Mouse (Mus musculus) liver, adult 2 months (tissue): ENCODE measurements at regions not wholly inside any gene's neighbourhood (a gene's known extent, or its start where the extent isn't known, plus 50 kb on each side); places are given as distances from the start of the nearest gene placed in this dataset.

Source experiments
- DNase-seq: peaks from one replicate; pipeline ENCODE4 v3.0.0-alpha.2; 2011; ENCODE audit warnings: low read depth, low spot score; ENCODE audit errors: extremely low read depth
- H3K27ac ChIP-seq: fragments of 200-500 bp; replicated peaks from 2 replicates; pipeline ENCODE4 v1.5.1; 2012; ENCODE audit warnings: low read depth, mild to moderate bottlenecking, control low read depth, inconsistent platforms, low read length; ENCODE audit not compliant: insufficient read depth
- H3K27me3 ChIP-seq: fragments of 200-500 bp; 2 replicates; pipeline ENCODE4 v1.6.1; 2012; ENCODE audit warnings: mild to moderate bottlenecking, moderate library complexity, low read length, inconsistent platforms; ENCODE audit not compliant: control insufficient read depth, insufficient read depth
- H3K36me3 ChIP-seq: fragments of 200-500 bp; 2 replicates; pipeline ENCODE4 v1.6.1; 2012; ENCODE audit warnings: low read length, inconsistent platforms; ENCODE audit not compliant: control insufficient read depth, insufficient read depth
- H3K4me1 ChIP-seq: fragments of 200-500 bp; 2 replicates; pipeline ENCODE4 v1.6.1; 2011; ENCODE audit warnings: low read length; ENCODE audit not compliant: control insufficient read depth, insufficient read depth
- H3K4me3 ChIP-seq: fragments of 200-500 bp; 2 replicates; pipeline ENCODE4 v1.5.1; 2011; ENCODE audit warnings: low read depth, mild to moderate bottlenecking, control low read depth, low read length, moderate library complexity; ENCODE audit not compliant: insufficient read depth
- H3K79me2 ChIP-seq: fragments of 200-500 bp; 2 replicates; pipeline ENCODE4 v1.6.1; 2012; ENCODE audit warnings: inconsistent platforms, mild to moderate bottlenecking, low read length, moderate library complexity; ENCODE audit not compliant: control insufficient read depth, insufficient read depth
- H3K9ac ChIP-seq: fragments of 200-500 bp; 2 replicates; pipeline ENCODE4 v1.6.1; 2012; ENCODE audit warnings: low read depth, mild to moderate bottlenecking, control low read depth, inconsistent platforms, low read length
- CTCF ChIP-seq: fragments of 200-500 bp; IDR thresholded peaks from 2 replicates; pipeline ENCODE4 v1.5.1; 2011; ENCODE audit warnings: low read depth, low read length, control low read depth
- POLR2A ChIP-seq: fragments of 200-500 bp; IDR thresholded peaks from 2 replicates; pipeline ENCODE4 v1.6.1; 2011; ENCODE audit warnings: low read length, control low read depth; ENCODE audit not compliant: insufficient read depth; ENCODE audit errors: extremely low read depth
- WGBS: fragments of 180-500 bp; shearing (Covaris S2); methylation state at CpG from one replicate; pipeline ENCODE4 v1.1.7; 2018; 5-methylcytosine and 5-hydroxymethylcytosine counted together

GRCm38 (mm10) chr13:44321009-44321596 lies 408.2 kb upstream of the Jarid2 start:
- H3K79me2 ChIP-seq = no peaks in the 10 kb centered on the region
- 79% methylated on average over 16 of the region's 16 CpGs for WGBS
- no peak for DNase-seq
- no peak overlapping the region for H3K4me3 ChIP-seq
- H3K36me3 ChIP-seq = no peaks in the 10 kb centered on the region
- H3K9ac ChIP-seq = no peak overlapping the region
- no peaks in the 10 kb centered on the region for H3K27me3 ChIP-seq
- TF ChIP-seq CTCF (no peak), POLR2A (no peak)
- H3K27ac ChIP-seq = no peak overlapping the region
- no peaks in the 10 kb centered on the region for H3K4me1 ChIP-seq

- no peak for TF ChIP-seq CTCF
- no peak for TF ChIP-seq POLR2A
- DNase-seq = peak; percentile 74
- no peak overlapping the region for H3K4me3 ChIP-seq
- WGBS = 57% methylated on average over 8 of the region's 8 CpGs
- no peaks in the 10 kb centered on the region for H3K27me3 ChIP-seq
- H3K36me3 ChIP-seq = no peaks in the 10 kb centered on the region
- no peak overlapping the region for H3K9ac ChIP-seq
- H3K4me1 ChIP-seq = peaks cover 3% of the 10 kb centered on the region; the same call in 1 of the 2 replicates
- no peak overlapping the region for H3K27ac ChIP-seq
- no peaks in the 10 kb centered on the region for H3K79me2 ChIP-seq
Observed at GRCm38 (mm10) chr13:44328416-44328815, 400.9 kb upstream of the Jarid2 start.

GRCm38 (mm10) chr13:44329161-44329560 lies 400.1 kb upstream of the Jarid2 start:
- H3K9ac ChIP-seq = no peak overlapping the region
- no peaks in the 10 kb centered on the region for H3K79me2 ChIP-seq
- H3K36me3 ChIP-seq = no peaks in the 10 kb centered on the region
- H3K4me1 ChIP-seq = peaks cover 3% of the 10 kb centered on the region; the same call in 1 of the 2 replicates
- 83% methylated on average over 4 of the region's 4 CpGs for WGBS
- no peak overlapping the region for H3K4me3 ChIP-seq
- no peaks in the 10 kb centered on the region for H3K27me3 ChIP-seq
- no peak for TF ChIP-seq CTCF
- no peak for TF ChIP-seq POLR2A
- no peak overlapping the region for H3K27ac ChIP-seq
- no peak for DNase-seq

- H3K79me2 ChIP-seq = no peaks in the 10 kb centered on the region
- no peaks in the 10 kb centered on the region for H3K36me3 ChIP-seq
- no peak overlapping the region for H3K9ac ChIP-seq
- 79% methylated on average over 10 of the region's 10 CpGs for WGBS
- H3K4me3 ChIP-seq = no peak overlapping the region
- no peaks in the 10 kb centered on the region for H3K27me3 ChIP-seq
- no peak for TF ChIP-seq POLR2A
- TF ChIP-seq CTCF = no peak
- H3K27ac ChIP-seq = no peak overlapping the region
- no peak for DNase-seq
- H3K4me1 ChIP-seq = peaks cover 3% of the 10 kb centered on the region; the same call in 1 of the 2 replicates
Observed at GRCm38 (mm10) chr13:44329701-44330100, 399.6 kb upstream of the Jarid2 start.

GRCm38 (mm10) chr13:44332716-44333240 lies 396.5 kb upstream of the Jarid2 start:
- Histone ChIP-seq H3K79me2 (no peaks in the 10 kb centered on the region), H3K27ac (no peak overlapping the region), H3K36me3 (no peaks in the 10 kb centered on the region), H3K9ac (no peak overlapping the region), H3K27me3 (no peaks in the 10 kb centered on the region), H3K4me1 (peaks cover 3% of the 10 kb centered on the region; the same call in 1 of the 2 replicates), H3K4me3 (no peak overlapping the region)
- WGBS = 75% methylated on average over 11 of the region's 11 CpGs
- no peak for DNase-seq
- no peak for TF ChIP-seq CTCF
- no peak for TF ChIP-seq POLR2A

GRCm38 (mm10) chr13:44339061-44339741 lies 390.1 kb upstream of the Jarid2 start:
- TF ChIP-seq CTCF = no peak
- no peak for TF ChIP-seq POLR2A
- Histone ChIP-seq H3K9ac (no peak overlapping the region), H3K4me3 (no peak overlapping the region), H3K79me2 (no peaks in the 10 kb centered on the region), H3K4me1 (peaks cover 8% of the 10 kb centered on the region), H3K27ac (no peak overlapping the region), H3K27me3 (no peaks in the 10 kb centered on the region), H3K36me3 (no peaks in the 10 kb centered on the region)
- WGBS = 11% methylated on average over 6 of the region's 6 CpGs
- DNase-seq = peak; percentile 97
